Mouse (Mus musculus) MEL (cell line): ENCODE measurements around the gene Pogz. TPM values are rescaled to one million over a fixed set of nuclear protein-coding genes. Genes with fewer than 3 reads are reported as not detected.

Source experiments
- DNase-seq: peaks from one replicate; pipeline ENCODE4 v3.0.0; 2011; ENCODE audit warnings: low read depth, low spot score
- H3K27ac ChIP-seq: 2 replicates; pipeline ENCODE4 v1.5.1; 2012; ENCODE audit warnings: low read depth, mild to moderate bottlenecking, control low read depth, low read length, moderate library complexity; ENCODE audit not compliant: control insufficient read depth
- H3K27me3 ChIP-seq, 2 experiments: fragments of 150-350 bp in 1 of 2; sonication (generic) in 1 of 2; 2 replicates each; pipeline ENCODE4 v1.6.1; 2012; ENCODE audit warnings: low read length in 2 of 2, mild to moderate bottlenecking in 2 of 2, improper control_type of control experiment in 1 of 2, moderate library complexity in 1 of 2; ENCODE audit not compliant: insufficient read depth in 2 of 2, control insufficient read depth in 1 of 2
- H3K36me3 ChIP-seq, 2 experiments: 2 replicates each; pipeline ENCODE4 v1.6.1; 2012 to 2014; ENCODE audit warnings: low read length in 2 of 2, improper control_type of control experiment in 1 of 2, inconsistent platforms in 1 of 2, mild to moderate bottlenecking in 1 of 2; ENCODE audit not compliant: insufficient read depth in 2 of 2, control insufficient read depth in 1 of 2
- H3K4me1 ChIP-seq, 2 experiments: fragments of 150-350 bp in 1 of 2; sonication (generic) in 1 of 2; 2 replicates each; pipeline ENCODE4 v1.6.1; 2012; ENCODE audit warnings: low read length in 2 of 2, improper control_type of control experiment in 1 of 2, mild to moderate bottlenecking in 1 of 2; ENCODE audit not compliant: insufficient read depth in 2 of 2, control insufficient read depth in 1 of 2
- H3K4me3 ChIP-seq, 2 experiments: fragments of 150-350 bp in 1 of 2; sonication (generic) in 1 of 2; 2 replicates each; pipeline ENCODE4 v1.5.1; 2012; ENCODE audit warnings: low read depth in 2 of 2, low read length in 2 of 2, mild to moderate bottlenecking in 2 of 2, moderate library complexity in 2 of 2, control low read depth in 1 of 2, improper control_type of control experiment in 1 of 2; ENCODE audit not compliant: control insufficient read depth in 1 of 2, insufficient read depth in 1 of 2
- H3K79me2 ChIP-seq: 2 replicates; pipeline ENCODE4 v1.6.1; 2012; ENCODE audit warnings: mild to moderate bottlenecking, low read length, moderate library complexity; ENCODE audit not compliant: control insufficient read depth, poor library complexity, insufficient read depth
- H3K9ac ChIP-seq: 2 replicates; pipeline ENCODE4 v1.6.1; 2012; ENCODE audit warnings: low read depth, mild to moderate bottlenecking, control low read depth, low read length, moderate library complexity; ENCODE audit not compliant: control insufficient read depth, poor library complexity, severe bottlenecking
- H3K9me3 ChIP-seq: fragments of 150-350 bp; sonication (generic); replicated peaks from 2 replicates; pipeline ENCODE4 v1.6.1; 2012; ENCODE audit warnings: mild to moderate bottlenecking, low read length, improper control_type of control experiment, moderate library complexity; ENCODE audit not compliant: insufficient read depth
- BHLHE40 ChIP-seq: IDR thresholded peaks from 2 replicates; pipeline ENCODE4 v1.6.1; 2012; ENCODE audit warnings: low read depth, mild to moderate bottlenecking, inconsistent platforms, low read length, improper control_type of control experiment, borderline replicate concordance
- CTCF ChIP-seq, 3 experiments: IDR thresholded peaks in 2 of 3; conservative IDR thresholded peaks in 1 of 3; 2 replicates each; pipeline ENCODE4 v1.5.1; 2011 to 2012; ENCODE audit warnings: low read length in 3 of 3, low read depth in 2 of 3, mild to moderate bottlenecking in 2 of 3, improper control_type of control experiment in 1 of 3, inconsistent platforms in 1 of 3, mixed read lengths in 1 of 3, moderate library complexity in 1 of 3; ENCODE audit not compliant: control insufficient read depth in 1 of 3, insufficient read depth in 1 of 3, poor library complexity in 1 of 3, severe bottlenecking in 1 of 3
- EP300 ChIP-seq, 2 experiments: IDR thresholded peaks; 2 replicates each; pipeline ENCODE4 v1.6.1; 2011; ENCODE audit warnings: improper control_type of control experiment in 2 of 2, low read length in 2 of 2, low read depth in 1 of 2, mild to moderate bottlenecking in 1 of 2
- ETS1 ChIP-seq: IDR thresholded peaks from 2 replicates; pipeline ENCODE4 v1.6.1; 2012; ENCODE audit warnings: low read depth, mild to moderate bottlenecking, inconsistent platforms, low read length, improper control_type of control experiment, moderate library complexity
- MEF2A ChIP-seq: IDR thresholded peaks from 2 replicates; pipeline ENCODE4 v1.6.1; 2014; ENCODE audit warnings: low read depth, mild to moderate bottlenecking, inconsistent platforms, low read length, improper control_type of control experiment; ENCODE audit not compliant: poor library complexity, insufficient replicate concordance, severe bottlenecking; ENCODE audit errors: extremely low read depth
- POLR2A ChIP-seq, 2 experiments: IDR thresholded peaks; 2 replicates each; pipeline ENCODE4 v1.6.1; 2011 to 2012; ENCODE audit warnings: low read length in 2 of 2, mild to moderate bottlenecking in 2 of 2, control low read depth in 1 of 2, improper control_type of control experiment in 1 of 2, low read depth in 1 of 2, moderate library complexity in 1 of 2; ENCODE audit not compliant: control insufficient read depth in 1 of 2, insufficient read depth in 1 of 2, poor library complexity in 1 of 2
- POLR2AphosphoS2 ChIP-seq: IDR thresholded peaks from 2 replicates; pipeline ENCODE4 v1.6.1; 2011; ENCODE audit warnings: low read length, improper control_type of control experiment
- RAD21 ChIP-seq: IDR thresholded peaks from 2 replicates; pipeline ENCODE4 v1.6.1; 2011; ENCODE audit warnings: mild to moderate bottlenecking, low read depth, low read length, improper control_type of control experiment
- SIN3A ChIP-seq: IDR thresholded peaks from 2 replicates; pipeline ENCODE4 v1.6.1; 2012; ENCODE audit warnings: low read length, improper control_type of control experiment, inconsistent platforms
- SMC3 ChIP-seq: IDR thresholded peaks from 2 replicates; pipeline ENCODE4 v1.6.1; 2011; ENCODE audit warnings: low read depth, low read length, improper control_type of control experiment
- TBP ChIP-seq: IDR thresholded peaks from 2 replicates; pipeline ENCODE4 v1.8.0; 2011; ENCODE audit warnings: low read depth, low read length, improper control_type of control experiment
- TCF12 ChIP-seq: IDR thresholded peaks from 2 replicates; pipeline ENCODE4 v1.6.1; 2014; ENCODE audit warnings: low read depth, mild to moderate bottlenecking, inconsistent platforms, low read length, improper control_type of control experiment, moderate library complexity
- UBTF ChIP-seq: IDR thresholded peaks from 2 replicates; pipeline ENCODE4 v1.6.1; 2012; ENCODE audit warnings: low read depth, mild to moderate bottlenecking, inconsistent platforms, low read length, improper control_type of control experiment, moderate library complexity, borderline replicate concordance; ENCODE audit not compliant: insufficient read depth
- ZKSCAN1 ChIP-seq: IDR thresholded peaks from 2 replicates; pipeline ENCODE4 v1.6.1; 2012; ENCODE audit warnings: low read depth, mild to moderate bottlenecking, inconsistent platforms, low read length, improper control_type of control experiment, moderate library complexity
- ZNF384 ChIP-seq: IDR thresholded peaks from 2 replicates; pipeline ENCODE4 v1.6.1; 2012; ENCODE audit warnings: low read depth, mild to moderate bottlenecking, inconsistent platforms, low read length, improper control_type of control experiment
- polyA plus RNA-seq, 2 experiments: library from polyadenylated mRNA; stranded (reverse) in 1 of 2; unstranded in 1 of 2; fragments of >175 nt in 1 of 2; fragments of >200 nt in 1 of 2; gene quantifications; 2 replicates each; pipeline versions ENCODE4 v1.2.1 to v1.2.4; 2012; ENCODE audit warnings: low replicate concordance in 2 of 2, low read depth in 1 of 2; ENCODE audit not compliant: insufficient read length in 2 of 2, insufficient read depth in 1 of 2, missing spikeins in 1 of 2
- total RNA-seq: library from RNA; depleted of rRNA; stranded (reverse); fragments of 300-350 nt; gene quantifications from 2 replicates; pipeline ENCODE4 v1.2.3, GENCODE M21; 2012

Gene Pogz
- total and polyA plus RNA-seq, 3 experiments = 10.6 to 31.6 TPM; not detected in 1

DNA sequence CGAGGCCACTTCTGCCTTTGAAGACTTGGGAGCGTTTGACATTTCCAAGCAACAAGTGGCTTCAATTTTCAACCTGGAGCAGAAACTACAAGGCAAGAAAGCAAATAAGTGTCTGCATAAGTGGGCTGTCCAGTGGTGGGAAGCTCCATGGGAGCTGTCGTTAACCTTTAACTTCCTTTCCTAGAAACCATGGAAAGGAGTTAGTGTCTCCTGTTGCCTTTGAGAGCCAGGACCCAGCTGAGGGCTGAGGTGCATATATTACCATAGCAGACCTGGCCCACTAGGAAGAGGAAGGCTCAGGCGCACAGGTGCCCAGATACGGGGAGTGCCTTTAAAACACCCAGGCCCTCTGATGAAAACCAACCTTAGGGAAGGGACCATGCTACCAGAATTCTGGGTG lies 4.7 kb upstream of the Pogz start:
- H3K9me3 ChIP-seq = no peaks in the 10 kb centered on the region
- peaks cover 0 to 10% of the 10 kb centered on the region in 2 experiments; a peak in 2 of 4 replicates for H3K36me3 ChIP-seq
- H3K79me2 ChIP-seq = peaks cover 3% of the 10 kb centered on the region
- H3K9ac ChIP-seq = no peak overlapping the region
- DNase-seq = no peak
- H3K4me3 ChIP-seq = no peak overlapping the region
- TF ChIP-seq POLR2A (IDR thresholded peaks at IDR 0.05; ENCODE audit: control insufficient read depth in 1 of 2, insufficient read depth in 1 of 2, low read depth in 1 of 2, low read length in 2 of 2, poor library complexity in 1 of 2) = no peak
- TF ChIP-seq POLR2AphosphoS2 = no peak
- TF ChIP-seq TBP = no peak
- TF ChIP-seq ETS1 = no peak
- no peak for TF ChIP-seq BHLHE40
- TF ChIP-seq SMC3 = no peak
- TF ChIP-seq SIN3A = no peak
- TF ChIP-seq MEF2A = no peak
- TF ChIP-seq, all 39 proteins: peak for 0
- Histone ChIP-seq H3K4me1 (peaks cover 3 to 13% of the 10 kb centered on the region in 2 experiments; a peak in 3 of 4 replicates), H3K27me3 (peaks cover 2 to 4% of the 10 kb centered on the region in 2 experiments; a peak in 2 of 4 replicates), H3K27ac (no peak overlapping the region)

DNA sequence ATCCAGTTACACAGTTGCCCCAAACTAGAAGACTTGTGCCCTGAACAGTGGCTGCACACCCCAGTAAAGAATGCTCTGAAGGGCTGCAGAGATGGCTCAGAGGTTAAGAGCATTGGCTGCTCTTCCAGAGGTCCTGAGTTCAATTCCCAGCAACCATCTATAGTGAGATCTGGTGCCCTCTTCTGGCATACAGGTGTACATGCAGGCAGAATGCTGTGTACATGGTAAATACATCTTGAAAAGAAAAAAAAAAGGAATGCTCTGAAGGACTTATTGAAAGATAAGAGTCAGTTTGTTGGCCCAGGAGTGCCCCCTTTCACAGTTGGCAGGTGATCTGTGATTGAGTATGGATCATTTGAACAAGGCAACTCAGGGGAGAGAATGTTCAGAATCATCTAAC lies 4.0 kb upstream of the Pogz start:
- peak; percentile 54 for DNase-seq

GRCm38 (mm10) chr3:94835396-94835795 lies 2.0 kb upstream of the Pogz start:
- Histone ChIP-seq H3K9me3 (no peaks in the 10 kb centered on the region), H3K79me2 (peaks cover 22% of the 10 kb centered on the region), H3K4me1 (peaks cover 10 to 22% of the 10 kb centered on the region in 2 experiments), H3K27me3 (no peaks in the 10 kb centered on the region), H3K36me3 (peaks cover 0 to 23% of the 10 kb centered on the region in 2 experiments; a peak in 2 of 4 replicates), H3K9ac (no peak overlapping the region), H3K4me3 (no peak overlapping the region), H3K27ac (no peak overlapping the region)
- no peak for TF ChIP-seq TCF12
- TF ChIP-seq UBTF = no peak
- TF ChIP-seq RAD21 = no peak
- no peak for DNase-seq

More for the DNA sequence above, 4.0 kb upstream of the Pogz start:
- no peak for TF ChIP-seq ZKSCAN1
- TF ChIP-seq RAD21 = peak; percentile 36
- peak; percentile 84 for TF ChIP-seq ZNF384
- TF ChIP-seq EP300 (IDR thresholded peaks at IDR 0.05; ENCODE audit: low read depth in 1 of 2, low read length in 2 of 2) = no peak
- TF ChIP-seq CTCF (IDR thresholded peaks at IDR 0.05 in 2 of 3, conservative IDR thresholded peaks at IDR 0.05 in 1 of 3; ENCODE audit: control insufficient read depth in 1 of 3, insufficient read depth in 1 of 3, low read depth in 2 of 3, low read length in 3 of 3, poor library complexity in 1 of 3, severe bottlenecking in 1 of 3) = peak; percentile 28 to 59 (median 55); a peak in 5 of 6 replicates
- peak; percentile 34 for TF ChIP-seq SMC3
- Histone ChIP-seq H3K27ac (no peak overlapping the region), H3K4me1 (peaks cover 3 to 14% of the 10 kb centered on the region in 2 experiments; a peak in 3 of 4 replicates), H3K9ac (no peak overlapping the region), H3K36me3 (peaks cover 0 to 11% of the 10 kb centered on the region in 2 experiments; a peak in 2 of 4 replicates), H3K9me3 (no peaks in the 10 kb centered on the region), H3K4me3 (no peak overlapping the region), H3K79me2 (peaks cover 8% of the 10 kb centered on the region), H3K27me3 (peaks cover 2 to 4% of the 10 kb centered on the region in 2 experiments; a peak in 2 of 4 replicates)
